Mouse (Mus musculus): ENCODE measurements at regions not wholly inside any gene's neighbourhood (a gene's known extent, or its start where the extent isn't known, plus 50 kb on each side); places are given as distances from the start of the nearest gene placed in this dataset.

- no peak overlapping the region for H3K27ac ChIP-seq
- H3K27me3 ChIP-seq (replicated peaks): no peaks in the 10 kb centered on the region
- no peaks in the 10 kb centered on the region for H3K36me3 ChIP-seq
- WGBS: 43% methylated on average over 5 of the region's 5 CpGs
- no peaks in the 10 kb centered on the region for H3K9me3 ChIP-seq
- H3K4me2 ChIP-seq (replicated peaks): no peak overlapping the region
- no peak overlapping the region for H3K4me3 ChIP-seq
- H3K9ac ChIP-seq: no peak overlapping the region
- no peak for ATAC-seq (ENCODE audit: low FRiP score, low read depth)
- H3K4me1 ChIP-seq: no peaks in the 10 kb centered on the region; the same call in 1 of the 2 replicates
Measured at GRCm38 (mm10) chr11:6905630-6906029, 68.2 kb upstream of the Gm11983 start.

GRCm38 (mm10) chr11:6902991-6903390 is 65.5 kb upstream of the Gm11983 start:
- ATAC-seq (ENCODE audit: low FRiP score, low read depth): no peak
- Histone ChIP-seq H3K27ac (no peak overlapping the region), H3K4me1 (no peaks in the 10 kb centered on the region; the same call in 1 of the 2 replicates), H3K4me3 (no peak overlapping the region), H3K27me3 (replicated peaks) (no peaks in the 10 kb centered on the region), H3K36me3 (no peaks in the 10 kb centered on the region), H3K4me2 (replicated peaks) (no peak overlapping the region), H3K9ac (no peak overlapping the region), H3K9me3 (no peaks in the 10 kb centered on the region)
- WGBS: 71% methylated on average over 3 of the region's 3 CpGs

GRCm38 (mm10) chr11:6902271-6902670 is 64.8 kb upstream of the Gm11983 start:
- Histone ChIP-seq H3K36me3 (no peaks in the 10 kb centered on the region), H3K4me3 (no peak overlapping the region), H3K4me1 (no peaks in the 10 kb centered on the region; the same call in 1 of the 2 replicates), H3K27me3 (replicated peaks) (no peaks in the 10 kb centered on the region), H3K9me3 (no peaks in the 10 kb centered on the region), H3K27ac (no peak overlapping the region), H3K4me2 (replicated peaks) (no peak overlapping the region), H3K9ac (no peak overlapping the region)
- WGBS: 83% methylated on average over 3 of the region's 3 CpGs
- no peak for ATAC-seq (ENCODE audit: low FRiP score, low read depth)

- no peak overlapping the region for H3K9ac ChIP-seq
- H3K27me3 ChIP-seq (replicated peaks): no peaks in the 10 kb centered on the region
- 47% methylated on average over 11 of the region's 11 CpGs for WGBS
- no peak overlapping the region for H3K4me2 ChIP-seq (replicated peaks)
- no peaks in the 10 kb centered on the region; the same call in 1 of the 2 replicates for H3K4me1 ChIP-seq
- H3K27ac ChIP-seq: no peak overlapping the region
- H3K9me3 ChIP-seq: no peaks in the 10 kb centered on the region
- no peak for ATAC-seq (ENCODE audit: low FRiP score, low read depth)
- H3K36me3 ChIP-seq: no peaks in the 10 kb centered on the region
- no peak overlapping the region for H3K4me3 ChIP-seq
Measured at GRCm38 (mm10) chr11:6900769-6901481, 63.5 kb upstream of the Gm11983 start.

- H3K9ac ChIP-seq: no peak overlapping the region
- no peaks in the 10 kb centered on the region for H3K27me3 ChIP-seq (replicated peaks)
- WGBS: 64% methylated on average over 12 of the region's 12 CpGs
- no peaks in the 10 kb centered on the region; the same call in 1 of the 2 replicates for H3K4me1 ChIP-seq
- no peak overlapping the region for H3K4me3 ChIP-seq
- no peaks in the 10 kb centered on the region for H3K9me3 ChIP-seq
- H3K36me3 ChIP-seq: no peaks in the 10 kb centered on the region
- no peak overlapping the region for H3K4me2 ChIP-seq (replicated peaks)
- no peak overlapping the region for H3K27ac ChIP-seq
- ATAC-seq (ENCODE audit: low FRiP score, low read depth): no peak
Measured at GRCm38 (mm10) chr11:6900357-6900756, 62.9 kb upstream of the Gm11983 start.

GRCm38 (mm10) chr11:6899271-6900005 is 62.0 kb upstream of the Gm11983 start:
- Histone ChIP-seq H3K9me3 (no peaks in the 10 kb centered on the region), H3K27me3 (replicated peaks) (no peaks in the 10 kb centered on the region), H3K4me3 (no peak overlapping the region), H3K4me2 (replicated peaks) (no peak overlapping the region), H3K36me3 (no peaks in the 10 kb centered on the region), H3K4me1 (no peaks in the 10 kb centered on the region; the same call in 1 of the 2 replicates), H3K9ac (no peak overlapping the region), H3K27ac (no peak overlapping the region)
- no peak for ATAC-seq (ENCODE audit: low FRiP score, low read depth)
- WGBS: 86% methylated on average over 13 of the region's 13 CpGs

- H3K36me3 ChIP-seq: no peaks in the 10 kb centered on the region
Measured at GRCm38 (mm10) chr11:6898357-6899097, 61.1 kb upstream of the Gm11983 start.

GRCm38 (mm10) chr11:6895786-6896093 is 58.3 kb upstream of the Gm11983 start:
- H3K4me1 ChIP-seq: no peaks in the 10 kb centered on the region
- H3K27me3 ChIP-seq (replicated peaks): no peaks in the 10 kb centered on the region
- no peak for ATAC-seq (ENCODE audit: low FRiP score, low read depth)
- WGBS: 65% methylated on average over 8 of the region's 8 CpGs
- H3K27ac ChIP-seq: no peak overlapping the region
- H3K4me2 ChIP-seq (replicated peaks): no peak overlapping the region
- H3K4me3 ChIP-seq: no peak overlapping the region
- no peak overlapping the region for H3K9ac ChIP-seq
- H3K36me3 ChIP-seq: no peaks in the 10 kb centered on the region
- H3K9me3 ChIP-seq: no peaks in the 10 kb centered on the region

More at GRCm38 (mm10) chr11:6898357-6899097, 61.1 kb upstream of the Gm11983 start:
- WGBS: 83% methylated on average over 5 of the region's 5 CpGs
- Histone ChIP-seq H3K4me2 (replicated peaks) (no peak overlapping the region), H3K27ac (no peak overlapping the region), H3K9ac (no peak overlapping the region), H3K27me3 (replicated peaks) (no peaks in the 10 kb centered on the region), H3K9me3 (no peaks in the 10 kb centered on the region), H3K4me3 (no peak overlapping the region), H3K4me1 (no peaks in the 10 kb centered on the region; the same call in 1 of the 2 replicates)
- ATAC-seq (ENCODE audit: low FRiP score, low read depth): no peak

GRCm38 (mm10) chr11:6894911-6895785 is 57.7 kb upstream of the Gm11983 start:
- H3K4me3 ChIP-seq: no peak overlapping the region
- H3K36me3 ChIP-seq: no peaks in the 10 kb centered on the region
- no peaks in the 10 kb centered on the region for H3K4me1 ChIP-seq
- H3K27me3 ChIP-seq (replicated peaks): no peaks in the 10 kb centered on the region
- no peak overlapping the region for H3K27ac ChIP-seq
- no peaks in the 10 kb centered on the region for H3K9me3 ChIP-seq
- no peak for ATAC-seq (ENCODE audit: low FRiP score, low read depth)
- no peak overlapping the region for H3K4me2 ChIP-seq (replicated peaks)
- 30% methylated on average over 7 of the region's 7 CpGs for WGBS
- no peak overlapping the region for H3K9ac ChIP-seq

GRCm38 (mm10) chr11:6893734-6894133 is 56.3 kb upstream of the Gm11983 start:
- no peak overlapping the region for H3K27ac ChIP-seq
- no peak overlapping the region for H3K4me2 ChIP-seq (replicated peaks)
- WGBS: 70% methylated on average over 1 of the region's 1 CpGs
- H3K9ac ChIP-seq: no peak overlapping the region
- H3K4me3 ChIP-seq: no peak overlapping the region
- H3K36me3 ChIP-seq: no peaks in the 10 kb centered on the region
- no peaks in the 10 kb centered on the region for H3K9me3 ChIP-seq
- no peak for ATAC-seq (ENCODE audit: low FRiP score, low read depth)
- H3K4me1 ChIP-seq: no peaks in the 10 kb centered on the region
- no peaks in the 10 kb centered on the region for H3K27me3 ChIP-seq (replicated peaks)

- 92% methylated on average over 3 of the region's 3 CpGs for WGBS
Measured at GRCm38 (mm10) chr11:6893063-6893462, 55.6 kb upstream of the Gm11983 start.

More at GRCm38 (mm10) chr11:6893063-6893462, 55.6 kb upstream of the Gm11983 start:
- Histone ChIP-seq H3K27ac (no peak overlapping the region), H3K9ac (no peak overlapping the region), H3K9me3 (no peaks in the 10 kb centered on the region), H3K4me2 (replicated peaks) (no peak overlapping the region), H3K4me3 (no peak overlapping the region), H3K27me3 (replicated peaks) (no peaks in the 10 kb centered on the region), H3K4me1 (no peaks in the 10 kb centered on the region), H3K36me3 (no peaks in the 10 kb centered on the region)
- ATAC-seq (ENCODE audit: low FRiP score, low read depth): no peak

Measured in neural tube, embryonic 12.5 days (tissue).